Mouse (Mus musculus) spleen, postnatal 14 days (tissue): ENCODE measurements around the gene Hsh2d.
A peak's percentile ranks its signal among the peaks of the same experiment; 100 is the strongest.

Experiments used
- DNase-seq, 2 experiments: peaks; one replicate each; pipeline ENCODE4 v3.0.0; 2021 to 2022; ENCODE audit warnings: low spot score in 2 of 2

Hsh2d gene

GRCm38 (mm10) chr8:72187793-72188331 is 1.6 kb upstream of the Hsh2d start:
- DNase-seq: no peak

GRCm38 (mm10) chr8:72190215-72190539 is 739 bp downstream of the Hsh2d start:
- DNase-seq: no peak

DNA sequence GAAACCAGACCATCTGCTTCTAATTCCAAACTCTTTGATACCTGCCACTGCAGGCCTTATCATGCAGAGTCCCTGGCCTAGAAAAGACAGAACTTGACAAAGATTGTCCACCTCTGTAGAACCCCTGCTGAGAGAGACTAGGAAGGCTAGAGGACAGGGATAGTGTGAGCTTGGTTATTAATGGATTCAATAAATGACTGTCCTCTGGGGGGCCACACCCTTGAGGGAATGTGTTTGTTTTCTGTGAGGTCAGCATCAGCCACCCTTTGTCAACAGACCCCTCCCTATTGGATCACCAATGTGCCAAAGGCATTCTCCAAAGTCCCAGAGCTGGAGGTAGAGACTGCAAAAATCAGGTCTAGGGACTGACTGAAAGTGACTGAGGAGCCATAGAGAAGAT is 2.6 kb downstream of the Hsh2d start:
- no peak for DNase-seq

DNA sequence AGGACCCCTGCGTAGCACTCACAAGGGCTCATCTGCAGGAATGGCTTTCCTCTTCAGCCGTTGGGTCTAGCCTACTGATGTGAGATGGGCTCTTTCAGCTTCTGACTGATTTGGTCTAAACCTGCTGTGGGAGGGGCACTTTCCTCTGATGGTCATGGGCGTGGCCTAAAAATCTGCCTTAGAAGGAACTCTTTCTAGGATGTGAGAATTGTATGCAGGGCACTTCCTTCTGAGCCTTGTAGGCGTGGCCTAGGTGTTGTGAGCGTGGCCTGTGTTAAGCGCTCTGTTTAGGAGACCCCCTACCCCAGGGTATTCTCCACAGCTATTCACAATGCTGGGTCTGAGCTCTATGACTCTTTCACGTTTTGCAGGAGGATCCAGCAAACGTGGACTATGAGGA is 8.6 kb downstream of the Hsh2d start:
- DNase-seq: no peak

GRCm38 (mm10) chr8:72208582-72208981 is 19.1 kb downstream of the Hsh2d start:
- no peak for DNase-seq

- no peak for DNase-seq
These were observed 20.8 kb downstream of the Hsh2d start for GRCm38 (mm10) chr8:72210222-72210621.

- DNase-seq: no peak
These were observed 21.3 kb downstream of the Hsh2d start for GRCm38 (mm10) chr8:72210710-72211109.

- DNase-seq: no peak
These were observed 22.4 kb downstream of the Hsh2d start for GRCm38 (mm10) chr8:72211846-72212245.

DNA sequence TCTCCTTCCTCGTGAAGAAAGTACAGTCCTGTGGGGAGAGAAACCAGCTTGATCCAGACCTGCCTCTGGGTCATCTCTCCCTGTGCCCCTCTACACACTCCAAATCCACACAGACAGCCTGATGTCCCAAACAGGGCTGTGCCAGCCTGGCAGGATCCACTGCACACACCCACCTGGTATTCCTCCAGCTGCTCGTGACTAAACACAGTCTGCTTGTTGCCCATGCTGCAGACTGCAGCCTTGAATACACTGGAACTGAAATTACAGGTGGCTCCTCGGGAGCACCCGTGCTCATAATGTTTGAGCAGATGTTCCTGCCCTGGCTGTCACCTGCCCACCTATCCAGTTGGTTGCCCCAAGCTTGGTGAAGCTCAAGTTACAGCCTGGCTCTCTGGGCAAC is 23.3 kb downstream of the Hsh2d start, which contains the start of gene Cib3:
Cib3 (minus strand) TSS at position 87 of the 400 bp plus-strand sequence.
- no peak for DNase-seq

- no peak for DNase-seq
These were observed 24.1 kb downstream of the Hsh2d start, which contains the start of gene Gm11034 for GRCm38 (mm10) chr8:72213536-72213935. Gene Gm11034, minus strand, starts transcription at chr8:72213636.

GRCm38 (mm10) chr8:72215060-72215459 is 25.6 kb downstream of the Hsh2d start:
- DNase-seq: peak; percentile 27 to 52

DNA sequence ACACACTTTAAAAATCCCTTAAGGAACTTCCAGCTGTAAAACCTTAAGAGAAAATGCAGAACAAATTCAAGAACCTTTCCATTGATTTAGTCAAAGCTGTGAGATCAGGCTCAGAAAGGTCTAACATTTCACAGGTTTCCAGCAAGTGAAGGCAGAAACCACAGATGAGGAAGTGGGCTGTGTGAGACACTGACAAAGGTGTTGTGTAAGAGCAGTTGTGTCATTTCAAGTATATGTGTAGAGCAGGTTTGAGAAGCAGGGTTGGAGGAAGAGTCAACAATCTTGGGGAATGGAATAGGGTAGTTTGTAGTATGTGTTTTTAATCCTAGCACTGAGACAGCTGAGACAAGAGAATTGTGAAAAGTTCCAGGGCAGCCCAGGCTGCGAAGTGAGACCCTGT is 26.4 kb downstream of the Hsh2d start:
- no peak for DNase-seq

GRCm38 (mm10) chr8:72218781-72219540 is 29.5 kb downstream of the Hsh2d start:
- no peak for DNase-seq

DNA sequence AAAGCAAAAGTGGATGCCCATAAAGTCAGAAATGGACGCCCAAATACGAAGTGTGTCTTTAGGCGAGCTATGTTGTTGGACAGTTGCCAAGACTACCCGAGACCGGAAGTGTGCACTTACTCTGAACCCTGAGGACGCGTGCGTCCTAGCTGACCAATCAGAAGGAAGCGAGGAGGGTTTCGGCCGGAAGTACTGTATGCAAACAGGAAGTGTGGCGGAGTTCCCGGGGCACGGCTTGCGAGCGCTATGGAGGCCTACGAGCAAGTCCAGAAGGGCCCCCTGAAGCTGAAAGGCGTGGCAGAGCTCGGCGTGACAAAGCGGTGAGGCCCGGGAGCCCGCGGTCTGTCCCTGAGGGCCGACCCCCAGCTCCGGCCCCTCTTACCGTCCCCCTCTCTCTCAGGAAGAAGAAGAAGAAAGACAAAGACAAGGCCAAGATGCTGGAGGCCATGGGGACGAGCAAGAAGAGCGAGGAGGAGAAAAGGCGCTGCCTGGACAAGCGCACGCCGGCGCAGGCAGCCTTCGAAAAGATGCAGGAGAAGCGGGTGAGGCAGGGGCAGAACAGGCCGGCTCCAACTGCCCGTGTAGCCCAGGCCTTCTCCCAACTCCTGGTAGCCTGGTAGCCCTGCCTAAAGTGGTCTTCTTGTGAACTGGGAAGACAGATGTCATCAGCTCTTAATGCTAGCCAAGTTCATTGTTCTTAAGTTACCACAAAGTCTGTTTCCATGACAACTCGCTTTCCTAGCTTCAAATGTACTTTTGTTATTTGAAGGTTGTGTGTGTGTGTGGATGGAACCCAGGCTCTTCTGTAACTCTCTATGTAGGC is 30.3 kb downstream of the Hsh2d start, which contains the start of gene Fam32a:
Fam32a (plus strand) TSS at position 190 of the 823 bp plus-strand sequence.
- peak; percentile 73 to 82 for DNase-seq

DNA sequence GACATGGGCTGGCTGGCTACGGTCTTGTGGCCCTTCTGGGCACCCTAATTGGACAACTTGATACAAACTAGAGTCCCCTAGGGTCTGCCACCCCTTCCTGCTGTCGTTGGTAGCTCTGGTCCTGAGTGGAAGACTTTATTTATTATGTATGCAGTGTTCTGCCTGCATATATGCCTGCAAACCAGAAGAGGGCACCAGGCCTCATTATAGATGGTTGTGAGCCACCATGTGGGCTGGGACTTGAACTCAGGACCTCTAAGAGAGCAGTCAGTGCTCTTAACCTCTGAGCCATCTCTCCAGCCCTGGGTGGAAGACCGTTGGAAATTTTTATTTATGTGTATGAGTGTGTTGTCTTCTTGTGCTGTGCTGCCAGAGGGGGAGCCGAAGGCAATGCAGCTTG is 31.3 kb downstream of the Hsh2d start:
- DNase-seq: no peak

GRCm38 (mm10) chr8:72222656-72223055 is 33.2 kb downstream of the Hsh2d start:
- DNase-seq: no peak

- DNase-seq: peak; percentile 92 to 94
These were observed 50.3 kb downstream of the Hsh2d start, which contains the start of gene Ap1m1 for GRCm38 (mm10) chr8:72239499-72240402. Gene Ap1m1, plus strand, starts transcription at chr8:72240018.

- DNase-seq: no peak
These were observed 50.9 kb downstream of the Hsh2d start for GRCm38 (mm10) chr8:72240403-72240763.

DNA sequence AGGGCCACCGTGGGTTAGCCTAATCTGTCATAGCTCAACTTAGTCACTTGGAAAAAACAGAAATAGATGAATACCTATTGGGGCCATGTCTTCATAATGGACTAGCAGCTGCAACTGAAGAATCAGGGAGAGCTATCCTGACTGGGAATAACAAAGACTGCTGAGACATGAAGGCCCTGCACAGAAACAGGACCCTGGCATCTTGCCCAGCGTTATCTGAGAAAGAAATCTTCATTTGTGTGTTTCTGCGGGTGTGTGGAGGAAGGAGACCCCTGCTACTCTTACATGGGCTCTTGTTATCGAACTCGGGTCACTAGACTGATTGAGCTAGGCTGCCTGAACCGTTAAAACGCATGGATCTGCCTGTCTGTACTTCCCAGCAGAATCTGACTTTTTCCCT is 51.5 kb downstream of the Hsh2d start:
- no peak for DNase-seq

DNA sequence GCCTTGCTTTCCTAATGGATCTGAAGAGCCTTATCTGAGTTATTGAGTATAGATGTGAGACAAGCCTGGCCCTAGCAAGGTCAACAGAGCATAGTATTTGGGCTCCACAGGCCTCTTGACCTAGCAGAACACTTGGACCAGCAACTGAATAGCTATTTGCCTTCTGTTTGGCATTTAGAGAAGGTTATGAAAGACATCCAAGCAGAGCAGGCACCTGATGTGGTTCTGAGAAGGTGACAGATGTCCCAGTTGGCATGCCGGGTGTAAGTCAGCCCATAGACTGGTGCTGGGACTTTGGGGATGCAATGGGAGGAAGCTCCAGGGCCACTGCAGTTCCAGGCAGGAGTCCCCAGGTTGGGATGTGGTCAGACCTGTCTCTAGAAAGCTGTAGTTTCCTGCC is 52.8 kb downstream of the Hsh2d start:
- no peak for DNase-seq

GRCm38 (mm10) chr8:72244610-72245009 is 55.2 kb downstream of the Hsh2d start:
- no peak for DNase-seq
